Mouse (Mus musculus): Measurements from ENCODE around the gene Gm20388.

- no peak for TF ChIP-seq CTCF (IDR thresholded peaks at IDR 0.05; ENCODE audit: low read depth)
- no peak for TF ChIP-seq EP300 (IDR thresholded peaks at IDR 0.05; ENCODE audit: low read depth)
Measured at GRCm38 (mm10) chr8:124070363-124071324, 4160.0 kb downstream of the Gm20388 start.
